Mouse (Mus musculus) liver, embryonic 16.5 days (tissue): ENCODE results near the gene Afdn. TPM values are rescaled to one million over a fixed set of nuclear protein-coding genes. Genes with fewer than 3 reads are reported as not detected.

Experiments
- ATAC-seq: fragments of 200-750 bp; cut with Nextera tagmentation; 2 replicates; pipeline ENCODE4 v1.8.0; 2017; ENCODE audit warnings: low read depth, mild to moderate bottlenecking, moderate number of reproducible peaks, moderate library complexity
- H3K27ac ChIP-seq: fragments of 300-500 bp; sonication (generic); 2 replicates; pipeline ENCODE4 v1.5.1; 2014; ENCODE audit warnings: mild to moderate bottlenecking, low read length
- H3K27me3 ChIP-seq: fragments of 300-500 bp; sonication (generic); 2 replicates; pipeline ENCODE4 v1.6.1; 2014; ENCODE audit warnings: low read depth, low read length, mixed read lengths; ENCODE audit not compliant: control insufficient read depth, insufficient read depth
- H3K36me3 ChIP-seq: fragments of 300-500 bp; sonication (generic); 2 replicates; pipeline ENCODE4 v1.6.1; 2014; ENCODE audit warnings: mild to moderate bottlenecking; ENCODE audit not compliant: control insufficient read depth, insufficient read depth
- H3K4me1 ChIP-seq: fragments of 300-500 bp; sonication (generic); 2 replicates; pipeline ENCODE4 v1.6.1; 2014; ENCODE audit warnings: low read depth, low read length, mixed read lengths; ENCODE audit not compliant: control insufficient read depth
- H3K4me2 ChIP-seq: fragments of 300-500 bp; sonication (generic); 2 replicates; pipeline ENCODE4 v1.6.1; 2014; ENCODE audit warnings: low read depth, low read length, mixed read lengths
- H3K4me3 ChIP-seq: fragments of 300-500 bp; sonication (generic); 2 replicates; pipeline ENCODE4 v1.5.1; 2014; ENCODE audit warnings: low read depth, mild to moderate bottlenecking, low read length
- H3K9ac ChIP-seq: fragments of 300-500 bp; sonication (generic); 2 replicates; pipeline ENCODE4 v1.6.1; 2014; ENCODE audit warnings: low read depth, low read length
- H3K9me3 ChIP-seq: fragments of 300-500 bp; sonication (generic); replicated peaks from 2 replicates; pipeline ENCODE4 v1.6.1; 2016; ENCODE audit warnings: low read length; ENCODE audit not compliant: control insufficient read depth
- WGBS: fragments of 180-500 bp; shearing (Covaris S2); extraction: QIAGEN DNeasy Blood & Tissue Kit; methylation state at CpG from one replicate; pipeline ENCODE4 v1.1.7; 2014; ENCODE audit not compliant: insufficient replicate concordance; 5-methylcytosine and 5-hydroxymethylcytosine counted together
- polyA plus RNA-seq: library from polyadenylated mRNA; unstranded; fragments of >200 nt; fragmentation: Nextera tagmentation; extraction: Ambion mirVana; gene quantifications from 2 replicates; pipeline ENCODE4 v1.2.1, GENCODE M21; 2015

Gene Afdn
- polyA plus RNA-seq, 1 experiment from 2014 or later: 8.6 TPM

GRCm38 (mm10) chr17:13742941-13743708 lies 17.2 kb upstream of the Afdn start:
- H3K4me1 ChIP-seq: no peaks in the 10 kb centered on the region
- no peaks in the 10 kb centered on the region for H3K36me3 ChIP-seq
- no peak overlapping the region for H3K4me3 ChIP-seq
- H3K27me3 ChIP-seq: no peaks in the 10 kb centered on the region
- no peak overlapping the region for H3K4me2 ChIP-seq
- no peaks in the 10 kb centered on the region for H3K9me3 ChIP-seq
- no peak for ATAC-seq
- no peak overlapping the region for H3K27ac ChIP-seq
- H3K9ac ChIP-seq: no peak overlapping the region
- WGBS: 52% methylated on average over 7 of the region's 7 CpGs

GRCm38 (mm10) chr17:13743709-13744079 lies 16.6 kb upstream of the Afdn start:
- H3K36me3 ChIP-seq: no peaks in the 10 kb centered on the region
- H3K4me3 ChIP-seq: no peak overlapping the region
- H3K9me3 ChIP-seq: no peaks in the 10 kb centered on the region
- ATAC-seq: peak; percentile 74
- no peaks in the 10 kb centered on the region for H3K27me3 ChIP-seq
- no peak overlapping the region for H3K27ac ChIP-seq
- no peak overlapping the region for H3K4me2 ChIP-seq
- no peak overlapping the region for H3K9ac ChIP-seq
- no peaks in the 10 kb centered on the region for H3K4me1 ChIP-seq
- 38% methylated on average over 5 of the region's 5 CpGs for WGBS

- H3K4me2 ChIP-seq: no peak overlapping the region
- no peaks in the 10 kb centered on the region for H3K4me1 ChIP-seq
- no peaks in the 10 kb centered on the region for H3K27me3 ChIP-seq
- H3K36me3 ChIP-seq: no peaks in the 10 kb centered on the region
- H3K4me3 ChIP-seq: no peak overlapping the region
- no peak for ATAC-seq
- no peaks in the 10 kb centered on the region for H3K9me3 ChIP-seq
- H3K9ac ChIP-seq: no peak overlapping the region
- 60% methylated on average over 6 of the region's 6 CpGs for WGBS
- H3K27ac ChIP-seq: no peak overlapping the region
Observed at GRCm38 (mm10) chr17:13744219-13744618, 16.1 kb upstream of the Afdn start.

DNA sequence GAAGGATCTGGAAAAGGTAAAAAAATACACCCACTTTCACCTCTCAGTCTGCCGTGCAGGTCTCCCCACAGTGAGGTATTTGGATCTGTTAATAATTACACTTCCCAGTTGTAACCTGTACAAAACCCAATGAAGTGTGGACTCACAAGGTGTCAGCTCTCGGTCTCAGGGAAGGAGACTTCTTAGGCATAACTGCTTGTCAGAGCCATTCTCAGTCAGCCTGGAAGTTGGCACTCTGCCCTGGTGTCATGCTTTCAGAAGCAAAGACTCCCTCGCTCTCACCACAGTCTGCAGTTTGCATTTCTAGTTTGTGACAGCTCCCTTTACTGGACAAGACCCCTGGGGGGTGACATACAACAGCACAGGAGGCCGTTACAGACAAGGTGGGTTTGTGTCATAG lies 15.5 kb upstream of the Afdn start:
- no peak overlapping the region for H3K4me2 ChIP-seq
- H3K4me1 ChIP-seq: no peaks in the 10 kb centered on the region
- no peaks in the 10 kb centered on the region for H3K27me3 ChIP-seq
- no peak overlapping the region for H3K9ac ChIP-seq
- peak; percentile 63 for ATAC-seq
- no peaks in the 10 kb centered on the region for H3K9me3 ChIP-seq
- no peak overlapping the region for H3K27ac ChIP-seq
- no peak overlapping the region for H3K4me3 ChIP-seq
- WGBS: 44% methylated on average over 4 of the region's 4 CpGs
- H3K36me3 ChIP-seq: no peaks in the 10 kb centered on the region

DNA sequence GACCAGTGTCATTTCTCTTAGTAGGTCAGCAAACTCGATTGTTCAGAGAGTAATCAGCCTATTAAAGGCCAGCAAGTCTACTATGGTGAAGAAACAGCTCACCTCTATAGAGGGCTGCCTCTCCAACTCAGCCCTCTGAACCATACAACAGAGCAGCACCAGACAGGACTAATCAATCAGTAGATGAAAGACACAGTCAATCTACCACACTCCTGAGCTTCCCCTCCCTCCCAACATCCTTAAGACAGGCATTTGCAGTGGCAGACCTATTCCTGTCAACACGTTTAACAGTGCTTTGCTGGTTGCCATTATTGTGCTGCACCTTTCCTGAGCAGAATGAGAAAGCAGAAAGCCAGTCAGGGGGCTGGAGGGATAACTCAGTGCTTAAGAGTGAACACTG lies 15.0 kb upstream of the Afdn start:
- H3K9ac ChIP-seq: no peak overlapping the region
- no peak for ATAC-seq
- no peaks in the 10 kb centered on the region for H3K36me3 ChIP-seq
- no peak overlapping the region for H3K4me2 ChIP-seq
- H3K4me1 ChIP-seq: no peaks in the 10 kb centered on the region
- no peaks in the 10 kb centered on the region for H3K27me3 ChIP-seq
- WGBS: 28% methylated on average over 2 of the region's 2 CpGs
- no peak overlapping the region for H3K27ac ChIP-seq
- no peak overlapping the region for H3K4me3 ChIP-seq
- H3K9me3 ChIP-seq: no peaks in the 10 kb centered on the region

DNA sequence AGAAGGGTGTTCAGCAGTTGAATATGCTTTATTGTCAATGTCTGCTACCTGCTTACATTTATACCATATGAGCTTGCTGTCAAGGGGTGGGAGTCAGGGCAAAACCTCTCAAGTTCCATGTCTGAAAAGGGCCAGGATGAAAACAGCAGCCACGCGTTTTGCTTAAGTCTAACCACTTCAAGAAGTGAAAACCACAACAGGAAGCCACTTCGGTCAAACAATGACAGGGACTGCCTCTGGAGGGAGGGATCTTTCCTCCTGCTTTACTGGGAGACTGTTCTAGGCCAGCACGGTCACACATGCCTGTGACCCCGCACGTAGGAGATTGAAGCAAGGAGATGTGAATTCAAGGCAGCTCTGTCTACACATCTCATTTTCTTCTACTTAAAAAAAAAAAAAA lies 14.0 kb upstream of the Afdn start:
- Histone ChIP-seq H3K4me1 (no peaks in the 10 kb centered on the region), H3K36me3 (no peaks in the 10 kb centered on the region), H3K4me3 (no peak overlapping the region), H3K27me3 (no peaks in the 10 kb centered on the region), H3K9me3 (no peaks in the 10 kb centered on the region), H3K4me2 (no peak overlapping the region), H3K9ac (no peak overlapping the region), H3K27ac (no peak overlapping the region)
- 19% methylated on average over 6 of the region's 6 CpGs for WGBS
- ATAC-seq: no peak

GRCm38 (mm10) chr17:13747681-13748080 lies 12.7 kb upstream of the Afdn start:
- Histone ChIP-seq H3K27me3 (no peaks in the 10 kb centered on the region), H3K4me3 (no peak overlapping the region), H3K9me3 (no peaks in the 10 kb centered on the region), H3K4me1 (no peaks in the 10 kb centered on the region), H3K27ac (no peak overlapping the region), H3K36me3 (no peaks in the 10 kb centered on the region), H3K9ac (no peak overlapping the region), H3K4me2 (no peak overlapping the region)
- WGBS: 69% methylated on average over 9 of the region's 9 CpGs
- ATAC-seq: no peak

DNA sequence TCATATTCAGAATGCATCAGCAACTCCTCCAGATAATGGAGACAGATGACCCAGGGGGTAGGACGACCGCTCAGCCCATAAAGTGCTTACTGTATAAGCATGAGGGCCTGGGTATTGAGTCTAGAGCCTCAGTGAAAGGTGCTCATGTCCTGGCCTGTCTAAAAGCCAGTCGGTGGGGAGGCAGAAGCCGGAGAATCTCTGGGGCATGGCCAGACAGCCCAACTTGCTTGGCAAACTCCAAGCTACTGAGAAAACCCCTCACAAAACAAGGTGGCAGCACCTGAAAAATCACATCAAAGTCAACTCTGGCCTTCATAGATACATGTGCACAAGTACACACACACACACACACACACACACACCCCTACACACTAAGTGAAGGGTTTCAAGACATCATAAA lies 11.3 kb upstream of the Afdn start:
- Histone ChIP-seq H3K27ac (no peak overlapping the region), H3K4me1 (no peaks in the 10 kb centered on the region), H3K9me3 (no peaks in the 10 kb centered on the region), H3K4me3 (no peak overlapping the region), H3K36me3 (no peaks in the 10 kb centered on the region), H3K27me3 (no peaks in the 10 kb centered on the region), H3K9ac (no peak overlapping the region), H3K4me2 (no peak overlapping the region)
- WGBS: 70% methylated on average over 4 of the region's 4 CpGs
- ATAC-seq: no peak

DNA sequence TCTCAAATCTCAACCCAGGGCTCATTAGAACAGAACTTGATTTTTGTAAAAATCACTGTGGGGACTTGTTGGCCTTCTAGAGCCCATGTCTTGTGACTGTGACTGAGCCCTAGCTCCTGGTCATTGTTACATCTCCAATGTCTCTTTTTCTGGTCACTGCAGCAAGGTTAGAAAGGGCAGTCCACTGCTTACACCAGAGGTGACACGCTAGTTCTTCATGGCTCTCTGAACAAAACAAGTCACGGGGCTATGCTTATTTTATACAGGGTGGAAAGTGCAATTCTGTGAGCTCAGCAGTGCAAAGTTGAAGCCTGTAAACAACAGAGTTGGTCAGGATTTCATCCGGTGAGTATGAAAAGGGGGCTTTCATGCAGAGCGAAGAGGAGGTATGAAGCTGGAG lies 6.4 kb upstream of the Afdn start:
- Histone ChIP-seq H3K27ac (no peak overlapping the region), H3K9me3 (no peaks in the 10 kb centered on the region), H3K27me3 (peaks cover 4% of the 10 kb centered on the region), H3K9ac (no peak overlapping the region), H3K4me3 (no peak overlapping the region), H3K4me2 (no peak overlapping the region), H3K4me1 (no peaks in the 10 kb centered on the region), H3K36me3 (no peaks in the 10 kb centered on the region)
- ATAC-seq: no peak
- 63% methylated on average over 4 of the region's 4 CpGs for WGBS
